Mouse (Mus musculus): Measurements from ENCODE around the gene Gemin8. TPM values are rescaled to one million over a fixed set of nuclear protein-coding genes. Genes with fewer than 3 reads are reported as not detected.

Gemin8 gene
- polyA plus RNA-seq, 1 experiment from 2014 or later, result 5.1 TPM

DNA sequence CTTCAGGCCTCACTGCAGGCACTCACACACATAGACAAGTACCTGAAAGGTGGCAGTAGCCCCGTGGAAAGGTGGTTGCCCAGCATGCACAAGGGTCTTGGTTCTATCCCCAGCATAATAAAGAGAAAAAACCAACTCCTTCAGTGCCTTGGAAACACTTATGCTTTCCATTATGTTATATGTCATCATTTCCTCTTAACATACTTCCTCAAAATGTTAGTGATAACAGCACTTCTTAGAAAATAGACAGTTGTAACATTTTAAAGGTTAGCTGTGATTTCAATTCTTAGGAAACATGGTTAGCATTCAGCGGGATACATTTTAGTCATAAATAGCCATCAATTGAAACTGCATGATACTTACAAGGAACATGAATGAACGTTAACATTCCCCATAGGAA is 12.8 kb downstream of the Gemin8 start:
- Histone ChIP-seq H3K4me2 (no peak overlapping the region), H3K9ac (no peak overlapping the region), H3K27me3 (no peaks in the 10 kb centered on the region), H3K4me1 (replicated peaks) (no peaks in the 10 kb centered on the region), H3K9me3 (replicated peaks) (no peaks in the 10 kb centered on the region), H3K36me3 (no peaks in the 10 kb centered on the region), H3K27ac (no peak overlapping the region), H3K4me3 (no peak overlapping the region)
- no peak for ATAC-seq (replicated peaks; ENCODE audit: insufficient number of reproducible peaks, insufficient read depth, low FRiP score, low read depth)
- 84% methylated on average over 3 of the region's 3 CpGs for WGBS

DNA sequence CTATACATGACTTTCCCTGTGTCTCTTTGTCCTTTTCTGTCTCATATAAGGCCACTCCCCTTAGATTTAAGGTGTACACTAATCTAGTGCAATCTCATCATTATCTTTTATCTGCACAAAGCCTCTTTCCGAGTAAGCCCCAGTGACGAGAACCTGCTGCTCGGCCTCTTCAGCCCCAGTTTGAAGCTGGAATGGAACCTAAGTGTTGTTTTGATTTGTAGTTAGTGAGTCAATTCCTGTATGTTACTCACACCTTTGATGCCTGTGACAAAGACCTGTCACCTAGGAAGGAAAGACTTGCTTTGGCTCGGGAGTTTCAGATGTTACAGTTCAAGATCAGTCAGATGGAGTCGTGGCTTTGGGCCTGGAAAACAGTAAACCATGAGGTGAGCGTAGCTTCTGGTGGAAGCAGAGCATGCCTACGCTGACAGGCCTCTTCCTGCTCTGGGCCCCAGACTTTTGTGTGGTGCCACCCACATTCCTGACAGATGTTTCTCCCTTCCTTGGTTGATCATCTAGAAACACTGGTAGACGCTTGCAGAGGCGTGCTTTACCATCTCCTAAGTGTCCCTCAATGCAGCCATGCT is 15.2 kb downstream of the Gemin8 start:
- no peak for ATAC-seq (replicated peaks; ENCODE audit: insufficient number of reproducible peaks, insufficient read depth, low FRiP score, low read depth)
- Histone ChIP-seq H3K9me3 (replicated peaks) (no peaks in the 10 kb centered on the region), H3K4me1 (replicated peaks) (no peaks in the 10 kb centered on the region), H3K27me3 (no peaks in the 10 kb centered on the region), H3K36me3 (no peaks in the 10 kb centered on the region), H3K27ac (no peak overlapping the region), H3K9ac (no peak overlapping the region), H3K4me2 (no peak overlapping the region), H3K4me3 (no peak overlapping the region)
- WGBS, result 76% methylated on average over 9 of the region's 9 CpGs

DNA sequence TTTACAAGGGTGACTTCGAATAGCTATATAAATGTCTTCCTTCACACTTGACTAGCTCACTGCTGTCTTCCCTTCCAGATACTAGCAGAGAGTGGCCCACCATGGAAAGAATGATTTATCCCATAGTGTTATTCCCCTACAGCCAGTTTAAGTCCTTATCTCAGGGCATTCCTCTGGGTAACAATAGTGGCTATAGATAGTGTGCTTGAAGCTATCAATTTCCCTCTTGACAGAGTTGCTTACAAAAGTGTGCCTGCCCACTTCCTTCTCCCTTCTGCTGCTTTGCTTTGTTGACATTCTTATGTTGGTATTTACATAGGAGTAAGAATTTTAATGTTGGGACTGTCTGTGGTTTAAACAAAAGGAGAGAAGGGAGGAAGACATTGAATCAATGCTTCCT is 17.5 kb downstream of the Gemin8 start:
- WGBS, result 41% methylated on average over 1 of the region's 1 CpGs
- no peaks in the 10 kb centered on the region for H3K36me3 ChIP-seq
- ATAC-seq (replicated peaks; ENCODE audit: insufficient number of reproducible peaks, insufficient read depth, low FRiP score, low read depth), result no peak

DNA sequence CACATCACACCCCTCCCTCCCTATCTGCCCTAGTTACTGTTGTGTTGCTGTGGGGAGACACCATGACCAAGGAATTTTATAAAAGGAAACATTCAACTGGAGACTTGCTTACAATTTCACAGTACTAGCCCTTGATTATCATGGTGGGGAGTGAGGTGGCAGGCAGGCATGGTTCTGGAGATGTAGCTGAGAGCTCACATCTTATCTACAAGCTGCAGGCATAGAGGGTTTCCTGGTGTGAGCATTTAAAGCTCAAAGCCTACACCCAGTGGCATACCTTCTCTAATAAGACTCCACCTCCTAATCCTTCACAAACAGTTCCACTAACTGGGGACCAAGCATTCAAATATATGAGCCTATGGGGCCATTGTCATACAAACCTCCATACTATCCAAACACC is 26.1 kb downstream of the Gemin8 start:
- no peaks in the 10 kb centered on the region for H3K36me3 ChIP-seq
- no peak overlapping the region for H3K27ac ChIP-seq
- H3K9ac ChIP-seq, result no peak overlapping the region
- no peak overlapping the region for H3K4me3 ChIP-seq
- H3K4me2 ChIP-seq, result no peak overlapping the region
- no peaks in the 10 kb centered on the region for H3K4me1 ChIP-seq (replicated peaks)
- H3K9me3 ChIP-seq (replicated peaks), result no peaks in the 10 kb centered on the region
- no peaks in the 10 kb centered on the region for H3K27me3 ChIP-seq
- ATAC-seq (replicated peaks; ENCODE audit: insufficient number of reproducible peaks, insufficient read depth, low FRiP score, low read depth), result no peak

More for the DNA sequence above, 17.5 kb downstream of the Gemin8 start:
- H3K9me3 ChIP-seq (replicated peaks), result no peaks in the 10 kb centered on the region
- no peaks in the 10 kb centered on the region for H3K27me3 ChIP-seq
- no peaks in the 10 kb centered on the region for H3K4me1 ChIP-seq (replicated peaks)
- no peak overlapping the region for H3K4me3 ChIP-seq
- H3K9ac ChIP-seq, result no peak overlapping the region
- H3K4me2 ChIP-seq, result no peak overlapping the region
- 0 out of 2 replicates have a peak overlapping the region, but pooled peaks have one; percentile 3 for H3K27ac ChIP-seq

DNA sequence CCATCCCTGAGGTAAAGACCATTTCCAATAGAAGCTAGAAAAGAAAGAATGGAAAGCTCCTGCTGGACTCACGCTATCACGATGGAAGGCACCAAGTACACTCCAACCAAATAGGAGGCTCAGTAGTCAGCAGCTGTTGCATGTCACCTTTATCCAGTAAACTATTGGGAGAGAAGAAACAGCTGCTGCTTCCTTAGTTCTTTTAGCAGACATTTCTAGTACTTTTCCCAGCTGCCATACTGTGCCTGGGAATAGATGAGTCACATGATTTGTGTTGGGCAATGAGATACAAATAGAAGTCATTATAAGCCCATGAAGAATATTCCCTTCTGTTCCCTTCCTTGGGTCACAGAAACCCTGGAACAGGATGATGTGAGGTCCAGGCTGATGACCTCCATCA is 28.0 kb downstream of the Gemin8 start:
- Histone ChIP-seq H3K27me3 (no peaks in the 10 kb centered on the region), H3K9ac (no peak overlapping the region), H3K27ac (no peak overlapping the region), H3K4me2 (no peak overlapping the region), H3K9me3 (replicated peaks) (no peaks in the 10 kb centered on the region), H3K4me1 (replicated peaks) (no peaks in the 10 kb centered on the region), H3K36me3 (no peaks in the 10 kb centered on the region), H3K4me3 (no peak overlapping the region)
- no peak for ATAC-seq (replicated peaks; ENCODE audit: insufficient number of reproducible peaks, insufficient read depth, low FRiP score, low read depth)
- WGBS, result 69% methylated on average over 2 of the region's 2 CpGs

DNA sequence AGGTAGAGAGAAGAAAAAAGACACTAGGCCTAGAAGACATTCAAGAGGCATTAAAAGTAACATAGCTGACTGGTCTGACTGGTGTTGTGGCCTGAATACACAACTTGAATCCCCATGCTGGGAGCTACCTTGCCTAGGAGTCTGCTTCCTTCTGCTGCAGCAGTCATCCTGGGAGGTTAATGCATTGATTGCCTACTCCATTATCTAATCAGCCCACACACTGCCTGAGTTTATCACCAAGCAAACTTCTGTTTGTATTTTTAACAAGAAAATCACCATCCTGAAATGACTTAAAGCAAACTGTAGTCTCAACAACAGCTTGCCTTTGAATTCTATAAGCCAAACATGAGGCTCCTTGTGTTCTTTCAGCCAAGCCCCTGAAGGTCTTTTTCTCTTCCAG is 29.6 kb downstream of the Gemin8 start:
- no peak overlapping the region for H3K27ac ChIP-seq
- ATAC-seq (replicated peaks; ENCODE audit: insufficient number of reproducible peaks, insufficient read depth, low FRiP score, low read depth), result no peak
- H3K9ac ChIP-seq, result no peak overlapping the region
- no peaks in the 10 kb centered on the region for H3K27me3 ChIP-seq
- no peaks in the 10 kb centered on the region for H3K36me3 ChIP-seq
- H3K4me2 ChIP-seq, result no peak overlapping the region
- H3K9me3 ChIP-seq (replicated peaks), result no peaks in the 10 kb centered on the region
- H3K4me1 ChIP-seq (replicated peaks), result no peaks in the 10 kb centered on the region
- H3K4me3 ChIP-seq, result no peak overlapping the region

DNA sequence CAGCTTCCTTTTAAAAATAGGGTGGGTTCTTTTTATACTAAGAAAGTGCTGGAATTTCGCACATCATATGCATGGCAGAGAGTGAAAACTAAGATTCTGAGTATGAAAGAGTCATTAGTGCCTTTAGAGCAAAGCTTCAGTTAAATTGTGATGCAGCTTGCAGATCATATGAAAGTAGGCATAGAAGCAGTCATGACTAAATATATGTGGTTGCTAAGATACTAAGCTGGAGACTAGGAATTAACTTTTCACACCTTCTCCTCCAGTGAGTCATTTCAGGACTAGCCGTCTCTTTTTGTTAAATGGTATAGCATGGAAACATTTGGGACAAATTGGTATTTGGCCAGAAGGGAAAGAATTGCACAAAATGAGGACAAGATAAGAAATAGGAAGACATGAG is 44.3 kb downstream of the Gemin8 start:
- Histone ChIP-seq H3K36me3 (no peaks in the 10 kb centered on the region), H3K9me3 (replicated peaks) (no peaks in the 10 kb centered on the region), H3K4me3 (no peak overlapping the region), H3K4me1 (replicated peaks) (no peaks in the 10 kb centered on the region), H3K9ac (no peak overlapping the region), H3K27ac (no peak overlapping the region), H3K4me2 (no peak overlapping the region), H3K27me3 (no peaks in the 10 kb centered on the region)
- WGBS, result 64% methylated on average over 2 of the region's 2 CpGs
- no peak for ATAC-seq (replicated peaks; ENCODE audit: insufficient number of reproducible peaks, insufficient read depth, low FRiP score, low read depth)

DNA sequence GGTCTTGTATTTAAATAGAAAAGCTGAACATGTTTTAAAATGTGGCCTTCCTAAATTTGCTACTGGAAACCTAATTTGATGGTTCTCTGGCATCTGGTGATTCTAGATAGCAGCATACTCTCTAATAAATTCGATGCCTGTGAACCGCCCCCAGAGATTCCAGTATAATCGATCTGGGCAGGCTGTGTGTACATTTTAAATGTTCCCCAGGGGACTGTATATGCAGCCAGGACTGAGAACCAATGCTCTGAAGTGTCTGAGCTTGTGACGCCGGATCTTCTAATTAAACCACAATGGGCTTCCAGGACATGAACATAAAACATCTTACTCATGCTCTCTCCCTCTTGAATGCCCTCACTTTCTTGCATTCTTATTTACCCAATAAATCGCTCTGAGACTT is 46.0 kb downstream of the Gemin8 start:
- Histone ChIP-seq H3K27ac (no peak overlapping the region), H3K4me2 (no peak overlapping the region), H3K4me1 (replicated peaks) (no peaks in the 10 kb centered on the region), H3K9me3 (replicated peaks) (no peaks in the 10 kb centered on the region), H3K9ac (no peak overlapping the region), H3K27me3 (no peaks in the 10 kb centered on the region), H3K4me3 (no peak overlapping the region), H3K36me3 (no peaks in the 10 kb centered on the region)
- no peak for ATAC-seq (replicated peaks; ENCODE audit: insufficient number of reproducible peaks, insufficient read depth, low FRiP score, low read depth)
- 77% methylated on average over 6 of the region's 6 CpGs for WGBS

DNA sequence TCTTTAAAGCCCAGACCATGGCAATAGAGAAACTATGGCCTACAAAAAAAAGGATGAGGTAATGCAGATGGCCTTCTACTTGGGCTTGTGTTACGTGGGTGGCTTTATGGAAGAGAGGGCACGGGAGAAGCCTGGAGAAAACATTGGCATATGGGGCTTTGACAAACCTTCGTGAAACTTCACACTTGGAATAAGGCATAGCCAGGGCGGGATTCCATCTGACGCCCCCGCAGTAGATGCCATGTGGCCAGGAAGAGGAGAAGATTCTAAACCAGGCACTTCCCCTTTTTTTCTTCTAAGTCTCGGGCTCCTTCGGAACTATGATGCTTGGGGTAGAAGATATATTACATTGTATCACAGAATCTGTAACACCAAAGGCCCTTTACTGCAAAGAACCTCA is 46.5 kb downstream of the Gemin8 start:
- no peak overlapping the region for H3K9ac ChIP-seq
- no peak overlapping the region for H3K27ac ChIP-seq
- H3K9me3 ChIP-seq (replicated peaks), result no peaks in the 10 kb centered on the region
- 87% methylated on average over 8 of the region's 8 CpGs for WGBS
- no peak overlapping the region for H3K4me3 ChIP-seq
- no peaks in the 10 kb centered on the region for H3K4me1 ChIP-seq (replicated peaks)
- no peak for ATAC-seq (replicated peaks; ENCODE audit: insufficient number of reproducible peaks, insufficient read depth, low FRiP score, low read depth)
- H3K27me3 ChIP-seq, result no peaks in the 10 kb centered on the region
- H3K4me2 ChIP-seq, result no peak overlapping the region
- no peaks in the 10 kb centered on the region for H3K36me3 ChIP-seq

DNA sequence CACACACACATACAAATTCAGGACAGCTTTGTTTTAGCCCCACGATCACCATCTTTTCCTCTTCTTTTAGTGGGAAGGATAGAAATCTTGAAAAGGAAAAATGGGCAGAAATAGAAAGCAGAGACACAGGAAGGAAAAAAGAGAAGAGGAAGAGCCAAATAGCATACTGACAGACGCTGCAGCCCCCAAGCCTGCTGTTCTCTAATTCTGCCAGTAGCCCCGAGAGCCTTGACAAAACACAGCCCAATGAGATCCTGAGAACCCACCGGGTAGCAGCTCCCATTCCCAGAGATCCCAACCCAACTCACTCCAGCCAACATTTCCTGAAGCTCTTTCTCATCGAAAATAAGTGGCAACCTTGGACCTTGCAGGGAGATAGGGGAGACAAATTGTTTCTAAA is 49.1 kb downstream of the Gemin8 start:
- no peak for ATAC-seq (replicated peaks; ENCODE audit: insufficient number of reproducible peaks, insufficient read depth, low FRiP score, low read depth)
- Histone ChIP-seq H3K9ac (no peak overlapping the region), H3K4me2 (no peak overlapping the region), H3K9me3 (replicated peaks) (no peaks in the 10 kb centered on the region), H3K27ac (no peak overlapping the region), H3K4me1 (replicated peaks) (no peaks in the 10 kb centered on the region), H3K4me3 (no peak overlapping the region), H3K27me3 (no peaks in the 10 kb centered on the region), H3K36me3 (no peaks in the 10 kb centered on the region)
- 44% methylated on average over 5 of the region's 5 CpGs for WGBS

DNA sequence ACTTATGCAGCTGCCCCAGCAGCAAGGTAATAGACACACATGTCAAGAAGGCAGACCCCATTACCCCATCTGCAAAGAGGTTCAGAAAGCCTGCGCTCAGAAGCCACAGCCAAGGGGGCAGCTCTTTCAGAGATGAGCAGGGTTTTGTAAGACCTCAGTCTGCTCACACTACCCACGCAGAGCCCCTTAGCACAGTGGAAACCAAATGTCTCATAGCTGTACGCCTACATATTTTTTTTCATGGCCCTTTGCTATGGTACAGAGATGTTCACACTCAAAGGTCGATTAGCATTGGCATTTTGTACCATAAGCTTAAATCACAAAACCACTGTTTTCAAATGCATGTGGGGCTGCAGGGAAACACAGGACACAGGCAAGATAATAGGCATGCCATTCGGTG is 56.6 kb downstream of the Gemin8 start:
- no peaks in the 10 kb centered on the region for H3K36me3 ChIP-seq
- 71% methylated on average over 5 of the region's 5 CpGs for WGBS
- H3K27me3 ChIP-seq, result no peaks in the 10 kb centered on the region
- H3K4me2 ChIP-seq, result no peak overlapping the region
- no peaks in the 10 kb centered on the region for H3K4me1 ChIP-seq (replicated peaks)
- no peak overlapping the region for H3K27ac ChIP-seq
- ATAC-seq (replicated peaks; ENCODE audit: insufficient number of reproducible peaks, insufficient read depth, low FRiP score, low read depth), result no peak
- no peak overlapping the region for H3K9ac ChIP-seq
- H3K9me3 ChIP-seq (replicated peaks), result no peaks in the 10 kb centered on the region
- no peak overlapping the region for H3K4me3 ChIP-seq

DNA sequence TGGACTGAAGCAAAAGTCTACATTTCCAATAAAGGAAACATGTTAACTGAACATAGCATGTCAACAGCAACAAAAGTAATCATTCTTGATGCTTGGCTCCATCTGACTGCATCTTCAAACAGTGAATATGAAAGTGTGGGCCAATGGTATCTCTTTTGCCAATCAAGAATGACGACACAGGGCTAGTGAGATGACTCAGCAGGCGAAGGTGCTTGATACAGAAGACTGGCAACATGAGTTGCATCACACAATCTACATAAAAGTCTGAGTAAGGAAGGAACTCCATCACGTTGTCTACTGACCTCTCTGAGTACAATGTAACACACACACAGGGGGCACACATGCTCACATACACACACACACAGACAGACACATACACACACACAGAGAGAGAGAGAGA is 59.5 kb downstream of the Gemin8 start:
- WGBS, result 63% methylated on average over 3 of the region's 3 CpGs
- H3K4me1 ChIP-seq (replicated peaks), result no peaks in the 10 kb centered on the region
- no peaks in the 10 kb centered on the region for H3K9me3 ChIP-seq (replicated peaks)
- no peak for ATAC-seq (replicated peaks; ENCODE audit: insufficient number of reproducible peaks, insufficient read depth, low FRiP score, low read depth)
- H3K27me3 ChIP-seq, result no peaks in the 10 kb centered on the region
- no peak overlapping the region for H3K27ac ChIP-seq
- H3K4me2 ChIP-seq, result no peak overlapping the region
- no peak overlapping the region for H3K9ac ChIP-seq
- H3K4me3 ChIP-seq, result no peak overlapping the region
- no peaks in the 10 kb centered on the region for H3K36me3 ChIP-seq
